In the genomic region with DNA sequence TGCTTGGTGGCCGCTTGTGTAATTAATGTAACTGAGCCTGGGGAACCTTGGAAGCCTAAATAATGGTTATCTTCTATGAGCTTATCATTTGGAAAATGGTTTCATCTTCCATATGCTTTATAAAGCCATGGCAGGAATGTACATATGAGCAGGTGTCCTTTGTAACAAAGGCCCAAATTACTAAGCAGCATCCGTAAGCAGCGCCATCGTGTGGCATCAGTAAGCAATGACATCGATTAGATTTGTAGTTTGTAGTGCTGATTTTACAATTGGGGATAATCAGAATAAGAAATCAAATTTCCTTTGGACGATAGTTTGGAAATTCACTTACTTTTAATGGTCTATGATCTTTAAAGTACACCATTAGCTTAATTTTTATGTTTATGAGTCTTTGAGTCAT, we compare ENCODE assay signal across 10 mouse cellular contexts.
DNase-seq lines count a peak whose midpoint lies in the region.
"Had no signal": no experiment of that assay in that cellular context is flagged by ENCODE, and none has a peak within 500 bp of the region (broad histone marks: within the 10 kb centered on the region; RNA-seq: fewer than 3 reads in every experiment).

No protein-coding gene starts in this region.

- DNase-seq in adrenal gland, postnatal 10 days: peak; percentile 3
- DNase-seq in adrenal gland, adult 2 months: no peak
- peak; percentile 4 to 10 for DNase-seq in kidney, postnatal 4 days
- no peak for DNase-seq in kidney, postnatal 14 days
- DNase-seq in ES-CJ7 (ENCODE audit: low read depth, low spot score): peak; percentile 49
- peak; percentile 18 to 21 for DNase-seq in cerebellum, postnatal 14 days
- no peak for DNase-seq in heart, postnatal 14 days
- no peak for DNase-seq in urinary bladder, postnatal 25 days (ENCODE audit: low spot score)
- DNase-seq: kidney, postnatal 25 days; thymus, postnatal 36 days had no signal

- intact Hi-C loops in heart, postnatal 14 days (cut with DNase I): no loop called here

Comparison
In these comparisons a context has a peak if more than half of its experiments do, and no peak if none do; other contexts are left out.
1. DNase-seq: peak in adrenal gland, postnatal 10 days (single experiment), kidney, postnatal 4 days (2 of 2), ES-CJ7 (single experiment) and cerebellum, postnatal 14 days (2 of 2); none in adrenal gland, adult 2 months (single experiment), kidney, postnatal 14 days (single experiment), heart, postnatal 14 days (0 of 2) and urinary bladder, postnatal 25 days (single experiment).